Mouse (Mus musculus) liver, embryonic 13.5 days (tissue): ENCODE results near the gene Scai. TPM values are rescaled to one million over a fixed set of nuclear protein-coding genes. Genes with fewer than 3 reads are reported as not detected.
A peak's percentile ranks its signal among the peaks of the same experiment; 100 is the strongest.

Source experiments
- ATAC-seq: fragments of 200-750 bp; cut with Nextera tagmentation; 2 replicates; pipeline ENCODE4 v1.8.0; 2017; ENCODE audit warnings: low read depth, mild to moderate bottlenecking, moderate number of reproducible peaks, moderate library complexity
- DNase-seq: peaks from one replicate; pipeline ENCODE4 v3.0.0; 2022
- H3K27ac ChIP-seq: fragments of 300-500 bp; sonication (generic); 2 replicates; pipeline ENCODE4 v1.5.1; 2015; ENCODE audit warnings: moderate library complexity, mild to moderate bottlenecking, inconsistent platforms
- H3K27me3 ChIP-seq: fragments of 300-500 bp; sonication (generic); 2 replicates; pipeline ENCODE4 v1.6.1; 2015; ENCODE audit warnings: mild to moderate bottlenecking, inconsistent platforms
- H3K36me3 ChIP-seq: fragments of 300-500 bp; sonication (generic); 2 replicates; pipeline ENCODE4 v1.6.1; 2015; ENCODE audit warnings: mild to moderate bottlenecking, inconsistent platforms
- H3K4me1 ChIP-seq: fragments of 300-500 bp; sonication (generic); replicated peaks from 2 replicates; pipeline ENCODE4 v1.6.1; 2015; ENCODE audit warnings: inconsistent platforms
- H3K4me2 ChIP-seq: fragments of 300-500 bp; sonication (generic); 2 replicates; pipeline ENCODE4 v1.6.1; 2015; ENCODE audit warnings: inconsistent platforms, mild to moderate bottlenecking, moderate library complexity
- H3K4me3 ChIP-seq: fragments of 300-500 bp; sonication (generic); replicated peaks from 2 replicates; pipeline ENCODE4 v1.5.1; 2015; ENCODE audit warnings: mild to moderate bottlenecking, inconsistent platforms
- H3K9ac ChIP-seq: fragments of 300-500 bp; sonication (generic); 2 replicates; pipeline ENCODE4 v1.6.1; 2015; ENCODE audit warnings: mild to moderate bottlenecking, inconsistent platforms
- H3K9me3 ChIP-seq: fragments of 300-500 bp; sonication (generic); replicated peaks from 2 replicates; pipeline ENCODE4 v1.6.1; 2016; ENCODE audit warnings: inconsistent platforms
- WGBS: fragments of 180-500 bp; shearing (Covaris S2); methylation state at CpG from one replicate; pipeline ENCODE4 v1.1.7; 2015; ENCODE audit not compliant: insufficient replicate concordance; 5-methylcytosine and 5-hydroxymethylcytosine counted together
- polyA plus RNA-seq: library from polyadenylated mRNA; unstranded; fragments of >200 nt; fragmentation: Nextera tagmentation; extraction: Ambion mirVana; gene quantifications from 2 replicates; pipeline ENCODE4 v1.2.1, GENCODE M21; 2015

The Scai gene
- polyA plus RNA-seq, 1 experiment from 2014 or later: 1.3 TPM

DNA sequence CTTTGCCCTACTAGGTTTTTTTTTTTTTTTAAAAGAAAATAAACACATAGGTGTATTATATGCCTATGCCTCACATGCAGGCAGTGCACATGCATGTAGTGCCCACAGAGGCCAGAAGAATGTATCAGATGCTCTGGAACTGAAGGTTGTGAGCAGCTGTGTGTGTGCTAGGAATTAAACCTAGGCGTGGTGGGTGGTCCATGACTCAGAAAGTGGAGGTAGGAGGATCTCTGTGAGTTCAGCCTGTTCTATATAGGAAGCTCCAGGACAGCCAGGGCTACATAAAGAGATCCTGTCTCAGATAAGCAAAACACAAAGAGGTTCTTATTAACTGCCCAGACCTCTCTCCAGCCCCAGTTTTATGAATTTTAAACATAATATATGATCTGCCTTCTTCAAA lies 121.4 kb downstream of the Scai start:
- Histone ChIP-seq H3K4me2 (no peak overlapping the region), H3K4me1 (peaks cover 9% of the 10 kb centered on the region), H3K27me3 (no peaks in the 10 kb centered on the region), H3K4me3 (no peak overlapping the region), H3K9ac (no peak overlapping the region), H3K27ac (no peak overlapping the region), H3K9me3 (no peaks in the 10 kb centered on the region), H3K36me3 (no peaks in the 10 kb centered on the region)
- ATAC-seq (no peak), DNase-seq (no peak)
- WGBS: 46% methylated on average over 1 of the region's 1 CpGs

DNA sequence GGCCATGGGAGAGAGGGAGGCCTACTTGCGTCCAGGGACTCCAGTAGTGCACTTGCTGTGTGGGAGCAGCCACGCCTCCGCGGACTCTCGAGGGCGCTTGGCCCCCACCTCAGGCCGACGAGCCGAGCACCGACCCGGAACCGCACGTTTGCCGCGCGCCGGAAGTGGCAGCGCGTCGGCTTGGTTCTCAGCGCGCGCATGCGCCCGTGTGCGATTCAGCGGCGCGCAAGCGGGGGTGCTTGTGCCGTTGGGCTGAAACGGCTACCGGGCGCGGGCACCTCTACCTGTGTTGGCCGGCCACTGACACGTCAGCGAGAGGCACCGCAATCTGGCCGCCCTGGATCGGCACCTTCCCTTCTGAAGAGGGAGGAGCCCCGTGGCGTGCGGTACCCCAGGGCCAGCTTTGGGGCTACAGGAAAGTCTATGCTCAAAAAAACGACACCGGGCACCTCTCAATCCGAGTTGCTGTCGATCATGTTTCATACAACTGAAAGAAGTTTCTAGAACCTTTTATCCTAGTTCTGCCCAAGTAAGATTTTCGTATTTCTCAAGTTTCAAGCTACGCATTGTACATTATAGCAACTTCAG lies 125.0 kb downstream of the Scai start, which contains the start of gene Golga1:
Golga1 (minus strand) TSS at position 142 of the 588 bp plus-strand sequence.
- Histone ChIP-seq H3K4me1 (peaks cover 17% of the 10 kb centered on the region), H3K36me3 (peaks cover 9% of the 10 kb centered on the region), H3K4me3 (peak within 1 kb of the TSS; percentile 97), H3K27ac (peak within 1 kb of the TSS; percentile 93), H3K9me3 (no peaks in the 10 kb centered on the region), H3K9ac (peak within 1 kb of the TSS; percentile 97), H3K27me3 (no peaks in the 10 kb centered on the region), H3K4me2 (peak within 1 kb of the TSS; percentile 88)
- under 1% methylated on average over 50 of the region's 50 CpGs for WGBS
- ATAC-seq (peak; percentile 93), DNase-seq (peak; percentile 85)

GRCm38 (mm10) chr2:39064687-39065399 lies 125.7 kb downstream of the Scai start:
- ATAC-seq (peak; percentile 81), DNase-seq (no peak)
- Histone ChIP-seq H3K27ac (peak overlapping the region; percentile 93), H3K9ac (peak overlapping the region; percentile 97), H3K27me3 (no peaks in the 10 kb centered on the region), H3K36me3 (peaks cover 16% of the 10 kb centered on the region), H3K9me3 (no peaks in the 10 kb centered on the region), H3K4me2 (peak overlapping the region; percentile 88), H3K4me3 (peak overlapping the region; percentile 97), H3K4me1 (peaks cover 17% of the 10 kb centered on the region)
- WGBS: 3% methylated on average over 25 of the region's 25 CpGs

DNA sequence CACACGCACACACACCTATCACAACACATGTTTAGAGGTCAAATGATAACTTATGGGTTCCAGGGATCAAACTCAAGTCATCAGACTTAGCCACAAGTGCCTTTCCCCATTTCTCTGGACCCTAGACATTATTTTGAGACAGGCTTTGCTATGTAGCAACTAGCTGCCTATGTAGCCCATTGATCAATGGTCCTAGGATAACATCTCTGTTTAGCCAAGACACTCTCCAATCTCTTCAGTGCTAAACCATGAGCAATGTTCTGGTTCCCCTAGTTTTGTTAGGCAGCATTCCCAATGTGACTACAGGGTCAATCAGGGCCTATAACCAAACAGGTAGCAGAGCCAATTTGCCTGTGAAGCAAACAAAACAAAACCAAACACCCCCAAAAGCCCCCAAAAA lies 142.0 kb downstream of the Scai start:
- no peak overlapping the region for H3K9ac ChIP-seq
- H3K4me2 ChIP-seq: no peak overlapping the region
- no peak overlapping the region for H3K4me3 ChIP-seq
- H3K27me3 ChIP-seq: no peaks in the 10 kb centered on the region
- WGBS: 92% methylated on average over 1 of the region's 1 CpGs
- H3K4me1 ChIP-seq: no peaks in the 10 kb centered on the region
- no peak overlapping the region for H3K27ac ChIP-seq
- H3K9me3 ChIP-seq: no peaks in the 10 kb centered on the region
- ATAC-seq: no peak
- DNase-seq: no peak
- peaks cover 78% of the 10 kb centered on the region for H3K36me3 ChIP-seq

DNA sequence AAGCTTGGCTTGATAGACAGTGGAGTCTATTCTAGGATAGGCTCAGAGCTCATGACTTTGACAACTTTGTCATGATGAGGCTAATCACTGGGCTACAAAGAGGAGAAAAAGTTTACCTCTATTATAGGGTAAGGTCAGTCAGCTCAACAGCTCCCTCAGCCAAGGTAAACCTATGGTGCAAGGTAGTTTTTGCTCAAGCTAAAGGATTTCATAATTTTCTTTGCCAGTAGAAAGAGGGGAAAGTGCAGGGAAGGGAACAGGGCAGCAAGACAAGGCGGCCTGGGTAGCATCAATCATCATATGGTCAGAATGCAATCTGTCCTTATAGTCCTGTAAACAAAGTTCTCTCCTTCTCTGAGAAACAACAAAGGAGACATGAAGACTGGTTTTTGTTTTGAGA lies 150.3 kb downstream of the Scai start:
- DNase-seq (no peak), ATAC-seq (no peak)
- H3K4me1 ChIP-seq: no peaks in the 10 kb centered on the region
- no peaks in the 10 kb centered on the region for H3K9me3 ChIP-seq
- no peak overlapping the region for H3K27ac ChIP-seq
- WGBS: 89% methylated on average over 1 of the region's 1 CpGs
- peaks cover 63% of the 10 kb centered on the region for H3K36me3 ChIP-seq
- H3K9ac ChIP-seq: no peak overlapping the region
- no peak overlapping the region for H3K4me3 ChIP-seq
- H3K4me2 ChIP-seq: no peak overlapping the region
- H3K27me3 ChIP-seq: no peaks in the 10 kb centered on the region

DNA sequence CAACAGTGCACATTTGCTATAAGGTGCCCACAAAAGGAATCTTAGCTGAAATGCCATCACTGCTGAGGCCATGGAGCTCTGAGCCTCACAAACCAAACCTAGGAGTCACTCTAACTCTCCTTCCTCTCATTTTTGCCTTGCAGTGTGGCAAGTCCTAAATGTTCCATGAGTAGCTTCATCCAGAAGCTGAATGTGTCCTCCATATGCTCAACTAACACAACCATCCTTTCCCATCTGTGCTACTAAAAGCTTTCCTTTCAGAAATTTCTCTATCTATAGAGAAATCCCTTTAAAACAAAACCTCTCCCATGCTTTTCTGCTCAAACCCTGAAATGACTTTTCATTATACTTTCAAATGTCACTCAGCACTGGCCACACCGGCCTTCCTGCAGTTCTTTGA lies 158.9 kb downstream of the Scai start:
- DNase-seq: no peak
- Histone ChIP-seq H3K4me2 (no peak overlapping the region), H3K4me1 (peaks cover 9% of the 10 kb centered on the region), H3K4me3 (no peak overlapping the region), H3K9ac (no peak overlapping the region), H3K27ac (no peak overlapping the region), H3K27me3 (no peaks in the 10 kb centered on the region), H3K36me3 (peaks cover 74% of the 10 kb centered on the region), H3K9me3 (no peaks in the 10 kb centered on the region)
- ATAC-seq: no peak
- 82% methylated on average over 1 of the region's 1 CpGs for WGBS

- H3K9me3 ChIP-seq: no peaks in the 10 kb centered on the region
- no peak for DNase-seq
- no peak overlapping the region for H3K9ac ChIP-seq
- ATAC-seq: no peak
- peaks cover 88% of the 10 kb centered on the region for H3K36me3 ChIP-seq
- H3K27ac ChIP-seq: no peak overlapping the region
- no peak overlapping the region for H3K4me3 ChIP-seq
- H3K4me1 ChIP-seq: no peaks in the 10 kb centered on the region
- H3K27me3 ChIP-seq: no peaks in the 10 kb centered on the region
- WGBS: 87% methylated on average over 1 of the region's 1 CpGs
- H3K4me2 ChIP-seq: no peak overlapping the region
Measured at GRCm38 (mm10) chr2:39020004-39020403, 170.5 kb downstream of the Scai start.

GRCm38 (mm10) chr2:39016581-39016980 lies 174.0 kb downstream of the Scai start:
- ATAC-seq (no peak), DNase-seq (no peak)
- Histone ChIP-seq H3K27ac (no peak overlapping the region), H3K4me1 (peaks cover 14% of the 10 kb centered on the region), H3K9me3 (no peaks in the 10 kb centered on the region), H3K36me3 (peaks cover 92% of the 10 kb centered on the region), H3K9ac (no peak overlapping the region), H3K27me3 (no peaks in the 10 kb centered on the region), H3K4me2 (no peak overlapping the region), H3K4me3 (no peak overlapping the region)
- 64% methylated on average over 3 of the region's 3 CpGs for WGBS

Other genes starting within 250 kb of the Scai start
- gene Wdr38, start 193.3 kb downstream of the Scai start, polyA plus RNA-seq: 0.66 and 0.76 TPM in 2 replicates
- 74.0 and 76.6 TPM in 2 replicates for gene Arpc5l, start 185.4 kb downstream of the Scai start, polyA plus RNA-seq
- gene Rpl35, start 185.1 kb downstream of the Scai start, polyA plus RNA-seq: 845 and 923 TPM in 2 replicates
- 9.9 and 11.3 TPM in 2 replicates for gene Golga1, start 125.2 kb downstream of the Scai start, polyA plus RNA-seq
- gene Ppp6c, start 35.7 kb upstream of the Scai start, polyA plus RNA-seq: 52.3 and 63.6 TPM in 2 replicates